Mouse (Mus musculus): Measurements from ENCODE around the gene Tmem104.

DNA sequence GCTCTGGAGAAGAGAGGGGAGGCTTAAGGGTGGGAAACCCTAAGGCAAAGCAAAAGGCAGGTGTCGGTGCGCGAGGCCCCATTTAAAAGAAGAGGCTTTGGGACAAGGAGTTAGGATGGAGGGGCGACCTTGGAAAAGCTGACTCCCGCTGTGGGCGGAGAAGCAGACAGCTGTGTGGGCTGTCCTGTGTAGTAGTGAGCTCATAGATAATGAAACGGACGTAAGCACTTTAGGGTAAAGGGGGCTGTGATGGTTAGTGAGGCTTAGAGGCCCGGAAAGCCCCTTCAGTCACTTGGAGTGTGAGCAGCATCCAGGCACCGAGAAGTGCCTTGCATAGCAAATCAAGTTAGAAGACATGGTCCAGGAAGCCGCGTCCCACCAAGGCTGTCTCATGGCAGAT lies 406 bp downstream of the Tmem104 start, which contains the start of gene Nat9:
- TF ChIP-seq POLR2A (IDR thresholded peaks at IDR 0.05; ENCODE audit: insufficient read length, low read depth) (no peak), MAX (IDR thresholded peaks at IDR 0.05; ENCODE audit: low read depth) (no peak), MYOD1 (IDR thresholded peaks at IDR 0.05; ENCODE audit: control insufficient read depth in 1 of 3, insufficient read length in 2 of 3, low read depth in 2 of 3) (no peak), TCF3 (IDR thresholded peaks at IDR 0.05; ENCODE audit: insufficient read length, low read depth) (no peak), USF1 (IDR thresholded peaks at IDR 0.05; ENCODE audit: low read depth) (no peak), TCF12 (IDR thresholded peaks at IDR 0.05; ENCODE audit: insufficient read depth, poor library complexity, severe bottlenecking) (no peak)

Data from myocyte (in vitro differentiated cells).